Mouse (Mus musculus): ENCODE measurements around the gene Ankra2. TPM values are rescaled to one million over a fixed set of nuclear protein-coding genes. Genes with fewer than 3 reads are reported as not detected.

Ankra2 gene
- 55.7 and 71.9 TPM in 2 replicates for polyA plus RNA-seq (2015; fragmentation: Nextera tagmentation; extraction: Ambion mirVana)

DNA sequence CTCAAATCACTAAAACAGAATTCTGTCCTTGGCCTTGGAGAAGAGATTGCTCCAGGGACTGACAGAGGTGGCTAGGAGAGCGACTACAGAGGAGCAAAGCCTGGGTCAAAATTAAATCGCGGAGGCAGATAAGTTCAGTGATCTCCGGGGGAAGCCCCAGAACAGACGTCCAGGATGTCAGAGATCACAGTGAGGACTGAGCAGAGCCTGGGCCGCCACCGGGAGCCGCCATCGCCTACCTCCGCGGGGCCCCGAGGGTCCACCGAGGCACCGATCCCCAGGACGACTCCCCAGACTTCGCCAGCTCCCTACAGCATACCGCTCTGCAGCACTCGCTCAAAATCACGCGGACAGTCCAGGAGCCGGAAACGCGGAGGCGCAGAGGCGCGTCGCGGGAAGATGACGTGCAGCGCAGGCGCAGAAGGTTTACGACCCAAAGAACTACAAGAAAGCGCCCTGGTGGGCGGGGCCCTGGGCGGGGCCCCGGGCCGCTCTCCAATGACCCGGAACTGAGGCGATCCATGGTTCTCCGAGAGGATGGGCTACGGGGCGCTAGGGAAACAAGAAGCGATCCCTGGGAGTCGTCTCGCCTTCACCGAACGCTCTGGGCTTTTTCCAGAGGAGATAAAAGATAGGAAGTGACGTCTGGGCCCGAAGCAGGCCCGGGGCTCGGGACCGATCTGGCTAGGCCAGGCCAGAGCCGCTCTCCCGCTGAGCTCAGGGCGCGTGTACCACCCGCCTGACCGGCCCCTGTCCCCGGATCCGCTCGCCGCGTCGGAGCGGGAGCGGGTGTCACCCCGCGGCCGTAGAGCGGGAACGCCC, at the start of gene Ankra2, which contains the start of gene Utp15:
Gene Ankra2 (plus strand): TSS at position 439 of the 822 bp plus-strand sequence.
Gene Utp15 (minus strand): TSS at position 406 of the 822 bp plus-strand sequence.
- no peaks in the 10 kb centered on the region for H3K27me3 ChIP-seq (replicated peaks)
- under 1% methylated on average over 71 of the region's 71 CpGs for WGBS
- H3K9ac ChIP-seq (replicated peaks) = peak within 1 kb of the TSS; percentile 81
- peaks cover 23% of the 10 kb centered on the region for H3K36me3 ChIP-seq
- peak within 1 kb of the TSS; percentile 91 for H3K27ac ChIP-seq (replicated peaks)
- H3K9me3 ChIP-seq (replicated peaks) = no peaks in the 10 kb centered on the region
- peak within 1 kb of the TSS; percentile 93 for H3K4me2 ChIP-seq
- H3K4me3 ChIP-seq (replicated peaks) = peak within 1 kb of the TSS; percentile 75
- peaks cover 23% of the 10 kb centered on the region for H3K4me1 ChIP-seq
- peak; percentile 99 for ATAC-seq (ENCODE audit: low FRiP score)

DNA sequence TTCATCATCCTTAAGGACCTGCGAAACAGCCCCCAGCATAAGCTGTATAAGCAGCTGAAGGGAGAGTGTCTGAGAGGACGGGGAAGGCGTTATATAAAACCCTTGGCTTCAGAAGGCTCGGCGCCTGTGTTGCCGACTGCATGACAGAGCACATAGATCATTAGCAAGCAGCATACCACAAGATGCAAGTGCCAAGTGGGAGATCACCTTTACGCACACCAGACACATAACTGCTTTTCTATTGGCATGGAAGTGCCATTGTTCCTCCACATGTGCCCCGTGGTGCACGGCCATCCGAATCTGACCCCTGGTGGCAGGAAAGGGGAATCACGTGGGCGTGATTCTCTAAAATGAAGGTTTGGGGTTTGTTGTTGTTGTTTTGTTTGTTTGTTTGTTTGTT, 40.0 kb upstream of the Ankra2 start:
- H3K27me3 ChIP-seq (replicated peaks) = no peaks in the 10 kb centered on the region
- H3K9ac ChIP-seq (replicated peaks) = no peak overlapping the region
- H3K4me1 ChIP-seq = 0 out of 2 replicates have a peak, but pooled peaks cover 4% of the 10 kb centered on the region
- peak; percentile 73; the same call in 1 of the 2 replicates for ATAC-seq (ENCODE audit: low FRiP score)
- peak overlapping the region; percentile 35 for H3K4me2 ChIP-seq
- H3K36me3 ChIP-seq = no peaks in the 10 kb centered on the region
- H3K4me3 ChIP-seq (replicated peaks) = no peak overlapping the region
- 26% methylated on average over 12 of the region's 12 CpGs for WGBS
- no peak overlapping the region for H3K27ac ChIP-seq (replicated peaks)
- no peaks in the 10 kb centered on the region for H3K9me3 ChIP-seq (replicated peaks)

DNA sequence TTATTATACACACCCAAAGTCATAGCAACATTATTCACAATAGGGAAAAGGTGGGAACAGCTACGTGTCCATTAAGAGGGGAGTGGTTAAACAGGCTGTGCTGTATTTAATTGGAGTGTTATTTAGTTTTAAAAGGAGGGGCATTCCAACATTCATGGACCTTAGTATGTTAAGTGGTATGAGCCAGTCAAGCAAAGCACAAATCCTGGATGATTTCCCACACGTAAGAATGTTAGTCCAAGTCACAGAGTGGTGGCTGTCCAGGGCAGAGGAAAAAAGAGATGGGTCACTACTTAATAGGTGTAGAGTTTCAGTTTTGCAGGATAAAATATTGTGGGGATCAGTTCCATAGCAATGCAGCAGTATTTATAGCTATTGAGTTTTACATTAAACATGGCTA, 36.6 kb upstream of the Ankra2 start:
- Histone ChIP-seq H3K4me3 (replicated peaks) (no peak overlapping the region), H3K36me3 (no peaks in the 10 kb centered on the region), H3K27ac (replicated peaks) (no peak overlapping the region), H3K9me3 (replicated peaks) (no peaks in the 10 kb centered on the region), H3K4me1 (0 out of 2 replicates have a peak, but pooled peaks cover 4% of the 10 kb centered on the region), H3K27me3 (replicated peaks) (no peaks in the 10 kb centered on the region), H3K9ac (replicated peaks) (no peak overlapping the region), H3K4me2 (no peak overlapping the region)
- WGBS = 75% methylated on average over 2 of the region's 2 CpGs
- ATAC-seq (ENCODE audit: low FRiP score) = no peak

DNA sequence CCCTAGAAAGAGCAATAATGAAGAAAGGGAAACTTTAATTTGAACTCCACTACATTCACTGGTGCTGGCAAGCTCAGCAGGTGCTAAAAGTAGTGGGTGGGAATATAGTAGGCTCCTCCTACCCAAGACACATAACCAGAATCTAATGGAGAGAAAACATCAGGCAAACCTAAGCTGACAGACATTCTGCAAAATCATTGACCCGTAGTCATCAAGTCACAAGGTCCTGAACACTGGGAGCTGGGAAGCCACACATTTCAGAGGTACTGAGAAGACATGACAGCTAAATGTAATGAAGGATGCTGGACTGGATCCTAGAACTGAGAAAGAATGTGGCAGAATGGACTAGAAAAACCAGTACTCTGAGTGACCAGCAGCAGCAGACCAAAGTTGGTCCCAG, 32.4 kb upstream of the Ankra2 start:
- Histone ChIP-seq H3K4me2 (no peak overlapping the region), H3K27me3 (replicated peaks) (no peaks in the 10 kb centered on the region), H3K27ac (replicated peaks) (no peak overlapping the region), H3K9ac (replicated peaks) (no peak overlapping the region), H3K4me1 (no peaks in the 10 kb centered on the region), H3K4me3 (replicated peaks) (no peak overlapping the region), H3K9me3 (replicated peaks) (no peaks in the 10 kb centered on the region), H3K36me3 (no peaks in the 10 kb centered on the region)
- ATAC-seq (ENCODE audit: low FRiP score) = no peak
- 95% methylated on average over 1 of the region's 1 CpGs for whole genome bisulfite sequencing

DNA sequence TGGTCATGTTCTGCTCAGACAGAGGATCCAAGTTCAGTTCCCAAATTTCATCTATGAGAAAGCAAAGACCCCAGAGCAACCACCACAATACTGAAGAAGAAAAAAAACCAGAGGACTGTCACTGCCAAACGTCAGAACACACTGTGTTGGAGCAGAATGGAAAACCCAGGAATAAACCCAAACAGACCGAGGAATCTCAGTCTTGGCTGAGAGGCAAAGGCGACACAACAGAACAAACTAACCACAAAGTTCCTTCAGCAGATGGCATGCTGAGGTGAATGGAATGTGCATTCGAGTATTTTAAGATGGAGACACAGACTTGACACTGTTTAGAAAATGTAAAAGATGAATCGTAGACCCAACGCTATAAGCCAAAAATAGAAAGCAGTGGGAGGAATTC, 27.4 kb upstream of the Ankra2 start:
- Histone ChIP-seq H3K4me3 (replicated peaks) (no peak overlapping the region), H3K9me3 (replicated peaks) (no peaks in the 10 kb centered on the region), H3K27me3 (replicated peaks) (no peaks in the 10 kb centered on the region; the same call in 1 of the 2 replicates), H3K27ac (replicated peaks) (no peak overlapping the region), H3K4me2 (no peak overlapping the region), H3K36me3 (no peaks in the 10 kb centered on the region), H3K4me1 (no peaks in the 10 kb centered on the region), H3K9ac (replicated peaks) (no peak overlapping the region)
- 81% methylated on average over 6 of the region's 6 CpGs for WGBS
- ATAC-seq (ENCODE audit: low FRiP score) = no peak

DNA sequence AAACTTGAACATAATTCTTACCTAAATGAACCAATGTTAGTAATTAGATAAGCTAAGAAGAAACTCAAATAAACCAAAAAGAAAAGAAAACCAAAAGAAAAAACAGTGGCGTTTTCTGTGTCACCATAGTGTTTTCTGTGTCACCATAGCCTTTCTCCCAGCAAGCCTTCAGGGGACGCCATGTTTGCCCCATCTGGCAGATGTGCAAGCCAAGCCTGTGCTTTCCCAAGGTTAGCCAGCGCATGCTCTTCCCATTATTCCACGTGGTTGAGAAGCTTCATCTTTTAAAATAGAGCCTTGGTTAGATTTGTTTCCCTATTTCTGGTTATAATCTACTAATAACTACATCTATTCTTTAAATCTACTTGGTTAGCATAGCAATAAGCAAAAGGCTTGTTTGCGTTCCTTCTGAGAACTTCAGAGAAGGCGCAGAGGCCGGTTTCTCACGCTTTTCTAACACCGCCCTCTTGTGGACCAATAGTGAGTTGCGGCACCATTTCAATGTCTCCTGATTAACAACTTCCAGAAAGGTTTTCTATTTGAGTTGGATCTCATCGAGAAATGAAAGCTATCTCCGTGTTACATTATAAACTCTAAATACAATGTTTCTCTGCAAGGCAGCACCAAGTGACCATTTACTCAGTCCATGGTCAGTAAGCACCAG, 22.8 kb upstream of the Ankra2 start:
- H3K27ac ChIP-seq (replicated peaks) = no peak overlapping the region
- no peak overlapping the region for H3K4me2 ChIP-seq
- H3K9ac ChIP-seq (replicated peaks) = no peak overlapping the region
- H3K27me3 ChIP-seq (replicated peaks) = no peaks in the 10 kb centered on the region; the same call in 1 of the 2 replicates
- H3K9me3 ChIP-seq (replicated peaks) = no peaks in the 10 kb centered on the region
- H3K4me3 ChIP-seq (replicated peaks) = no peak overlapping the region
- H3K36me3 ChIP-seq = no peaks in the 10 kb centered on the region
- H3K4me1 ChIP-seq = 0 out of 2 replicates have a peak, but pooled peaks cover 4% of the 10 kb centered on the region
- WGBS = 18% methylated on average over 12 of the region's 12 CpGs
- ATAC-seq (ENCODE audit: low FRiP score) = no peak

DNA sequence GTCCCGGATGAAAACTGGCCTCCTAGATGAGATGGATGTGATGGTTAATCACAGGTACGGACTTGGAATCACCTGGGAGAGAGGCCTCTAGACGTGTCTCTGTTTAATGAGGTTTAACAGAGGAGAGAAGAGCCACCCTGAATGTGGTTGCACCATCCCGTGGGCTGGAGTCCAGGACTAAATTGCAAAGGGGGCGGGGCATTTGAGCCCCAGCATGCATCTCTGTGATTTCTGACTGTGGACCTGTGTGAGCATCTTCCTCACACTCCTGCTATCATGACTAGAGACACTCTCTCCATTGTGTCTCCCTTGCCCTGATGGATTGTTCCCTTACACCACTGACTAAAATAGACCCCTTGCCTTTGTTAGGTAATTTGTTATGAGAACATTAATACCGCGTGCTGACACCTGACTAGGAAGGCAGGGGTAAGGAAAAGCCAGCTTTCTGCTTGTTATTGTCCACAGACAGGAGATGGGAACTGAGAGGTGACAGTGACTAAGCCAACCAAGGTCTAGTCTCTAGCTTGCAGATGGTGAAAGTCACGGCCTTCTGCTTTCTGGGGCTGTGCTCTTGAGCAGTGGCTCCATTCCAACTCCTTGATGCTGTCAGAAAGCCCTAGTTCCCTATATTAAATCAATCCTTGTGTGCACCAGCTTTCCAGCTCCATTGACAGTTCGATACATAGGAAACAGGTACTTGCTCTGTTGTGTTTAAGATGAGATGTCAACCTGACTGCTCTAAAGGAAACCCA, 21.2 kb upstream of the Ankra2 start:
- Histone ChIP-seq H3K4me3 (replicated peaks) (no peak overlapping the region), H3K4me2 (no peak overlapping the region)

DNA sequence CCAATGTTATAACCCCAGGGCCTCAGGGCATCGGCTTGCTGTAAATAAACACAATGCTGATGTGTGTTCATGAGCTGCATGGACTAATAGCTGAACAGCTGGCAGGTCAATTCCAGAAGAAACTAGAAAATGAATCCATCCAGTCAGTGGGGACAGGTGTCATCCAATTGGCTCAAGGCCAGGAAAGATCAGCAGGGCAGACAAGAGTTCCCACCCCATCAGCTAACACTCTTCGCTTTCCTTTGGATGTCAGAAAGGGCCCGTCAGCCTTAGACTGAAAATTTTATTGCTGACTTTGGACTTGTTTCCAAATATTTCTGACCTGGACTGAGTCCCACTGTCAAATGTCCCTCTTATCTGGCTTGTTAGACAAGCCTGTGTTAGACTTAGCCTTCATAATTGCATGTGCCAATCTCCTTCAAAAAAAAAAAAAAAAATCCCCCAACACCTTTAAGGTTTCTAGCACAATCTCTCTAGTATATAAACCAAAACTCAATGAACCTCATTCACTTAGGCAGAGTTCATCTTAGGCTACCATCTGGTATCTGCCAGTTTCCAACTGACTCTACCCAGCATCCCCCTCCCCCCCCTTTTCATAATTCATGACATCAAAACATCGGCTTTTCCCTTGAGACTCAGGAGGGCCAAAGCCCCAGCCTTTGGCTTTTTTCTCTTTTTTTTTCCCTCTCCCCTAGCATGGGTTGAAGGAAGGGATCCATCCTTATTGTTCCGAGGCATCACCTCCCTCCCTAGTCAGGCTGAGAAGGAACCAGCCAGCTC, 18.1 kb upstream of the Ankra2 start:
- Histone ChIP-seq H3K4me1 (0 out of 2 replicates have a peak, but pooled peaks cover 4% of the 10 kb centered on the region), H3K27me3 (replicated peaks) (no peaks in the 10 kb centered on the region), H3K9ac (replicated peaks) (no peak overlapping the region), H3K36me3 (peaks cover 28% of the 10 kb centered on the region), H3K4me2 (no peak overlapping the region), H3K9me3 (replicated peaks) (no peaks in the 10 kb centered on the region), H3K4me3 (replicated peaks) (no peak overlapping the region), H3K27ac (replicated peaks) (no peak overlapping the region)
- WGBS = 48% methylated on average over 5 of the region's 5 CpGs
- ATAC-seq (ENCODE audit: low FRiP score) = no peak

More for the DNA sequence above, 21.2 kb upstream of the Ankra2 start:
- Histone ChIP-seq H3K27ac (replicated peaks) (no peak overlapping the region), H3K9me3 (replicated peaks) (no peaks in the 10 kb centered on the region), H3K9ac (replicated peaks) (no peak overlapping the region), H3K27me3 (replicated peaks) (no peaks in the 10 kb centered on the region; the same call in 1 of the 2 replicates), H3K36me3 (0 out of 2 replicates have a peak, but pooled peaks cover 4% of the 10 kb centered on the region), H3K4me1 (0 out of 2 replicates have a peak, but pooled peaks cover 4% of the 10 kb centered on the region)
- 74% methylated on average over 9 of the region's 9 CpGs for WGBS
- no peak for ATAC-seq (ENCODE audit: low FRiP score)

DNA sequence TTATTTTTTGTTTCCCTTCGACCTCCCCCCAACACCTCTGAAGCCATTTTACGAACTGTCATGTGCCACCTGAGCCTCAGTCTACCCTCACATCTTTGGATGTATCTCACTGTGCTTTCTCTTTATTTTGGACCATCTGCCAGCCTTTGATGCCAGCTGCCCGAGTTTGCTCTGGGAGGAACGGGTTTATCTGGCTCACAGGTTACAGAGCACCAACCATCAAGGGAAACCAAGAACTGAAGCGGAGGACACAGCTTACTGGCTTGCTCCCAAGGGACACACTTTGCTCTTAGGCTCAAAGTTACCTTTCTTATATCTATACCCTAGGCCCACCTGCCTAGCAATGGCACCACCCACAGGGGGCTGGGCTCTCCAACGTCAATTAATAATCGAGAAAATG, 17.5 kb upstream of the Ankra2 start:
- WGBS = 61% methylated on average over 7 of the region's 7 CpGs
- 0 out of 2 replicates have a peak, but pooled peaks cover 4% of the 10 kb centered on the region for H3K4me1 ChIP-seq
- H3K4me3 ChIP-seq (replicated peaks) = no peak overlapping the region
- H3K27ac ChIP-seq (replicated peaks) = no peak overlapping the region
- H3K9ac ChIP-seq (replicated peaks) = no peak overlapping the region
- ATAC-seq (ENCODE audit: low FRiP score) = no peak
- no peak overlapping the region for H3K4me2 ChIP-seq
- no peaks in the 10 kb centered on the region for H3K27me3 ChIP-seq (replicated peaks)
- peaks cover 34% of the 10 kb centered on the region for H3K36me3 ChIP-seq
- no peaks in the 10 kb centered on the region for H3K9me3 ChIP-seq (replicated peaks)

DNA sequence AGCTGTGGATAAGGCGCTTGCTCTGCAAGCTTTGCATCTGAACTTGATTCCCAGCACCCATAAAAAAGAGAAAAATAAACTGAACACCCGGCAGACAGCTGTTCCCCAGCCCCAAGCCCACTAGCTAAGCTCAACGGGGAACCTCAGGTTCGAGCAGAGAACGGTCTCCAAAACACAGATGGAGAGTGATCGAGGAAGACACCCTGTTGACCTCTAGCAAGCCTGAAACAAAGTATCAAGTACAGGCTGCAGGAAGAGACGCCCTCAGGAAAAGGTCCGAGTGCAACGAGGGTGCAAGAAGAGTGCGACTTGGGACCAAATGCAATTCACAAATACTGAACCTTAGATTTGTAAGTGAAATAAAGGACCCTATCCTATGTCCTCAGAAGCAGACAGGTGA, 13.3 kb upstream of the Ankra2 start:
- Histone ChIP-seq H3K4me2 (no peak overlapping the region), H3K27me3 (replicated peaks) (no peaks in the 10 kb centered on the region), H3K9ac (replicated peaks) (no peak overlapping the region), H3K4me3 (replicated peaks) (no peak overlapping the region), H3K4me1 (0 out of 2 replicates have a peak, but pooled peaks cover under 1% of the 10 kb centered on the region), H3K9me3 (replicated peaks) (no peaks in the 10 kb centered on the region), H3K27ac (replicated peaks) (no peak overlapping the region), H3K36me3 (peaks cover 67% of the 10 kb centered on the region)
- no peak for ATAC-seq (ENCODE audit: low FRiP score)
- 93% methylated on average over 10 of the region's 10 CpGs for WGBS

DNA sequence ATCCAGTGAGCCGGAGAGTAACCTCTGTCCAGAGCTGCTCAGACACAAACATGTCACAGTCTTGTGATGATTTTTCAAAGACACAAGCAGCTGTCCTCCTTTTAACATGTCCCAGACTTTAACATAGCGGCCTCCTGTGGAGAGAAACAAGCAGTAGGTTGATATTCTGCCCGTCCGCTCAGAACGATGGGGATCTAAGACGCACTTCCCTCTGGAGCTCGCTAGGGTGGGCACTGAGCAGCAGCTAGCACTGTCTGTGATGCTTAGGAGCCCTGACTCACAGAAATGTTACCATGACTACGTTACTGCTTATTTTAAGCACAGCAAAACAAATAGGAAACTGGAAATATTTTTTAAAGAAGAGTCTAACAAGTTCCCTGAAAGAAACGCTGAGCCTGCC, 8.0 kb upstream of the Ankra2 start:
- no peaks in the 10 kb centered on the region for H3K9me3 ChIP-seq (replicated peaks)
- 81% methylated on average over 9 of the region's 9 CpGs for WGBS
- H3K4me2 ChIP-seq = no peak overlapping the region
- H3K4me1 ChIP-seq = no peaks in the 10 kb centered on the region
- H3K36me3 ChIP-seq = peaks cover 77% of the 10 kb centered on the region
- no peaks in the 10 kb centered on the region for H3K27me3 ChIP-seq (replicated peaks)
- H3K9ac ChIP-seq (replicated peaks) = no peak overlapping the region
- no peak overlapping the region for H3K4me3 ChIP-seq (replicated peaks)
- no peak for ATAC-seq (ENCODE audit: low FRiP score)
- no peak overlapping the region for H3K27ac ChIP-seq (replicated peaks)
